In genomic region chr3:41318232-41319131, GRCm38 (mm10) we compare ENCODE assay signal across 9 mouse cellular contexts.
A peak's percentile ranks its signal among the peaks of the same experiment; 100 is the strongest.
DNase-seq lines count a peak whose midpoint lies in the region; ATAC-seq lines count a peak whose summit lies in the region.
"Had no signal": no experiment of that assay in that cellular context is flagged by ENCODE, and none has a peak within 500 bp of the region (broad histone marks: within the 10 kb centered on the region; RNA-seq: fewer than 3 reads in every experiment).

No protein-coding gene starts in this region.

- DNase-seq in adrenal gland, postnatal 14 days, result peak; percentile 13
- no peak for DNase-seq in adrenal gland, adult 18-20 months (ENCODE audit: low spot score in 2 of 2)
- DNase-seq in neural tube, embryonic 11.5 days (ENCODE audit: low spot score), result no peak
- no peak for DNase-seq in neural tube, embryonic 10.5 days (ENCODE audit: extremely low spot score, low spot score)
- no peak for DNase-seq in layer of hippocampus, adult 18-20 months (ENCODE audit: low spot score in 2 of 2)
- no peak for DNase-seq in layer of hippocampus, postnatal 10 days (ENCODE audit: low spot score in 2 of 2)
- DNase-seq: kidney, adult 18-20 months had no signal

- no peak overlapping the region for H3K27ac ChIP-seq in neural tube, embryonic 11.5 days (ENCODE audit: low read depth, low read length)
- H3K27ac ChIP-seq in embryonic facial prominence, embryonic 12.5 days, result 0 out of 2 replicates have a peak overlapping the region, but pooled peaks have one; percentile 1
- no peak overlapping the region for H3K27ac ChIP-seq in limb, embryonic 13.5 days

- H3K36me3 ChIP-seq in neural tube, embryonic 11.5 days (ENCODE audit: control insufficient read depth, insufficient read depth, low read length), result no peaks in the 10 kb centered on the region
- no peaks in the 10 kb centered on the region for H3K36me3 ChIP-seq in embryonic facial prominence, embryonic 12.5 days
- no peaks in the 10 kb centered on the region for H3K36me3 ChIP-seq in limb, embryonic 13.5 days

- H3K4me2 ChIP-seq in neural tube, embryonic 11.5 days (ENCODE audit: low read depth), result no peak overlapping the region
- H3K4me2 ChIP-seq in embryonic facial prominence, embryonic 12.5 days (replicated peaks), result no peak overlapping the region
- H3K4me2 ChIP-seq in limb, embryonic 13.5 days (replicated peaks), result peak overlapping the region; percentile 21

- no peaks in the 10 kb centered on the region for H3K27me3 ChIP-seq in neural tube, embryonic 11.5 days (ENCODE audit: control insufficient read depth, insufficient read depth, low read length)
- no peaks in the 10 kb centered on the region for H3K27me3 ChIP-seq in embryonic facial prominence, embryonic 12.5 days
- peaks cover 32% of the 10 kb centered on the region for H3K27me3 ChIP-seq in limb, embryonic 13.5 days

- no peaks in the 10 kb centered on the region for H3K4me1 ChIP-seq in neural tube, embryonic 11.5 days (ENCODE audit: control insufficient read depth, insufficient read depth, low read length)
- H3K4me1 ChIP-seq in embryonic facial prominence, embryonic 12.5 days, result peaks cover 22% of the 10 kb centered on the region; the same call in 1 of the 2 replicates
- peaks cover 27% of the 10 kb centered on the region for H3K4me1 ChIP-seq in limb, embryonic 13.5 days

- no peak overlapping the region for H3K4me3 ChIP-seq in neural tube, embryonic 11.5 days (ENCODE audit: low read depth, low read length)
- H3K4me3 ChIP-seq in embryonic facial prominence, embryonic 12.5 days, result no peak overlapping the region
- H3K4me3 ChIP-seq in limb, embryonic 13.5 days, result no peak overlapping the region

- no peak overlapping the region for H3K9ac ChIP-seq in neural tube, embryonic 11.5 days (ENCODE audit: low read length)
- no peak overlapping the region for H3K9ac ChIP-seq in embryonic facial prominence, embryonic 12.5 days
- no peak overlapping the region for H3K9ac ChIP-seq in limb, embryonic 13.5 days

- no peaks in the 10 kb centered on the region for H3K9me3 ChIP-seq in neural tube, embryonic 11.5 days (ENCODE audit: control insufficient read depth, low read length)
- H3K9me3 ChIP-seq in embryonic facial prominence, embryonic 12.5 days, result 0 out of 2 replicates have a peak, but pooled peaks cover under 1% of the 10 kb centered on the region
- no peaks in the 10 kb centered on the region; the same call in 1 of the 2 replicates for H3K9me3 ChIP-seq in limb, embryonic 13.5 days

- 35% methylated on average over 12 of the region's 12 CpGs for WGBS in neural tube, embryonic 11.5 days
- 52% methylated on average over 12 of the region's 12 CpGs for WGBS in embryonic facial prominence, embryonic 12.5 days
- 15% methylated on average over 12 of the region's 12 CpGs for WGBS in limb, embryonic 13.5 days

- peak; percentile 20; the same call in 1 of the 2 replicates for ATAC-seq in neural tube, embryonic 11.5 days (ENCODE audit: insufficient read depth, low FRiP score, low TSS enrichment)
- ATAC-seq in embryonic facial prominence, embryonic 12.5 days (ENCODE audit: insufficient number of reproducible peaks, insufficient read depth, low FRiP score, low TSS enrichment), result 0 out of 2 replicates have a peak, but pooled peaks have one; percentile 23
- ATAC-seq in limb, embryonic 13.5 days (ENCODE audit: low FRiP score, low read depth), result peak; percentile 48
